Comparison of ENCODE assay signal across 25 mouse cellular contexts in the genomic region with DNA sequence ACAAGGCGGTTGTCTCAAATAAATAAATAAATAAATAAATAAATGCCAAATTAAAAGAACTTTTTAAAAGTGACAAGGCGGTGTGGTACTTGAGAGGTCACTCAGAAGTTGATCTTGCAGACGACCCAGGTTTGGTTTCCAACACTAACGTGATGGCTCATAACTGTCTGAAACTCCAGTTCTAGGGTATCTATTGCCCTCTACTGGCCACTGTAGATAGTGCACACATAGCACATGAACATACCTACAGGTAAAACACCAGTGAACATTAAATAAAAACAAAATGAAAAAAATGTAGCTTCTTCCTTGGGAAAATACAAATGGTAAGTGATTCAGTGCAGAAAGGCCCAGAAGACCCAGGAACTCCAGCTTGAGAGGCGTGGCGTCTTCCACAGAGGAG. TPM values are rescaled to one million over a fixed set of nuclear protein-coding genes. Genes with fewer than 3 reads are reported as not detected.
DNase-seq lines count a peak whose midpoint lies in the region; ATAC-seq and TF ChIP-seq lines count a peak whose summit lies in the region.
"Had no signal": no experiment of that assay in that cellular context is flagged by ENCODE, and none has a peak within 500 bp of the region (broad histone marks: within the 10 kb centered on the region; RNA-seq: fewer than 3 reads in every experiment).

No protein-coding gene starts in this region.

- DNase-seq in layer of hippocampus, adult 2 months (ENCODE audit: low spot score in 2 of 2): no peak
- no peak for DNase-seq in layer of hippocampus, postnatal 10 days (ENCODE audit: low spot score in 2 of 2)
- DNase-seq in 3T3-L1 (ENCODE audit: low read depth, low spot score) (peak; percentile 14), A20 (ENCODE audit: low read depth, low spot score) (peak; percentile 27), R1 (ENCODE audit: low read depth, low spot score) (peak; percentile 70)
- no peak for DNase-seq in cerebellum, adult 2 months
- DNase-seq: adrenal gland, postnatal 25 days; cerebellum, adult 18-20 months; gastrocnemius, postnatal 10 days; heart, adult 11 months; lung, adult 2 months; thymus, postnatal 14 days had no signal

- H3K27ac ChIP-seq in layer of hippocampus, adult 2 months: no peak overlapping the region
- no peak overlapping the region for H3K27ac ChIP-seq in cerebellum, adult 2 months (ENCODE audit: insufficient read depth, low read length)
- H3K27ac ChIP-seq in heart, embryonic 11.5 days (ENCODE audit: low read depth, low read length): no peak overlapping the region
- H3K27ac ChIP-seq: embryonic facial prominence, embryonic 10.5 days; forebrain, embryonic 13.5 days; heart, embryonic 15.5 days; kidney, embryonic 15.5 days; limb, embryonic 13.5 days; midbrain, embryonic 12.5 days; neural tube, embryonic 12.5 days had no signal

- H3K4me1 ChIP-seq in cerebellum, adult 2 months (ENCODE audit: control insufficient read depth, insufficient read depth, low read length): no peaks in the 10 kb centered on the region
- H3K4me1 ChIP-seq in heart, embryonic 11.5 days (ENCODE audit: control insufficient read depth, insufficient read depth, low read length): no peaks in the 10 kb centered on the region
- H3K4me1 ChIP-seq: embryonic facial prominence, embryonic 10.5 days; forebrain, embryonic 13.5 days; heart, embryonic 15.5 days; limb, embryonic 13.5 days; midbrain, embryonic 12.5 days; neural tube, embryonic 12.5 days had no signal

- TF ChIP-seq POLR2A in cerebellum, adult 2 months (IDR thresholded peaks at IDR 0.05; ENCODE audit: borderline replicate concordance, insufficient read depth, low read length): no peak

- 95% methylated on average over 6 of the region's 6 CpGs for WGBS in cerebellum, adult 2 months
- WGBS in heart, embryonic 11.5 days (ENCODE audit: insufficient replicate concordance): 88% methylated on average over 6 of the region's 6 CpGs

- H3K9me3 ChIP-seq in heart, embryonic 11.5 days (replicated peaks; ENCODE audit: control insufficient read depth, low read length): no peaks in the 10 kb centered on the region
- H3K9me3 ChIP-seq: heart, embryonic 15.5 days; kidney, embryonic 15.5 days; midbrain, embryonic 12.5 days; neural tube, embryonic 12.5 days had no signal

- peak; percentile 35 for TF ChIP-seq CTCF in layer of hippocampus, adult 2 months (conservative IDR thresholded peaks at IDR 0.05)
- no peak for TF ChIP-seq CTCF in cerebellum, adult 2 months (IDR thresholded peaks at IDR 0.05; ENCODE audit: borderline replicate concordance, insufficient read depth, low read depth, low read length)

- H3K9ac ChIP-seq in heart, embryonic 11.5 days (ENCODE audit: low read depth, low read length): no peak overlapping the region
- H3K9ac ChIP-seq: forebrain, embryonic 13.5 days; heart, embryonic 15.5 days; kidney, embryonic 15.5 days; limb, embryonic 13.5 days; midbrain, embryonic 12.5 days; neural tube, embryonic 12.5 days had no signal

- H3K36me3 ChIP-seq in heart, embryonic 11.5 days (ENCODE audit: control insufficient read depth, insufficient read depth, low read length): no peaks in the 10 kb centered on the region
- H3K36me3 ChIP-seq: embryonic facial prominence, embryonic 10.5 days; heart, embryonic 15.5 days; kidney, embryonic 15.5 days; limb, embryonic 13.5 days; midbrain, embryonic 12.5 days; neural tube, embryonic 12.5 days had no signal

- H3K4me2 ChIP-seq in heart, embryonic 11.5 days: no peak overlapping the region
- H3K4me2 ChIP-seq: forebrain, embryonic 13.5 days; heart, embryonic 15.5 days; kidney, embryonic 15.5 days; limb, embryonic 13.5 days; midbrain, embryonic 12.5 days; neural tube, embryonic 12.5 days had no signal

- no peak overlapping the region for H3K4me3 ChIP-seq in layer of hippocampus, adult 2 months
- no peak overlapping the region for H3K4me3 ChIP-seq in cerebellum, adult 2 months (replicated peaks; ENCODE audit: insufficient read depth, low read depth, low read length)
- no peak overlapping the region for H3K4me3 ChIP-seq in heart, embryonic 11.5 days (ENCODE audit: low read depth, low read length)
- H3K4me3 ChIP-seq: embryonic facial prominence, embryonic 10.5 days; forebrain, embryonic 13.5 days; heart, embryonic 15.5 days; kidney, embryonic 15.5 days; limb, embryonic 13.5 days; midbrain, embryonic 12.5 days; neural tube, embryonic 12.5 days had no signal

- no peaks in the 10 kb centered on the region for H3K27me3 ChIP-seq in cerebellum, adult 2 months (ENCODE audit: control insufficient read depth, insufficient read depth, low read length)
- no peaks in the 10 kb centered on the region for H3K27me3 ChIP-seq in heart, embryonic 11.5 days (ENCODE audit: control insufficient read depth, insufficient read depth, low read length)
- H3K27me3 ChIP-seq: forebrain, embryonic 13.5 days; heart, embryonic 15.5 days; kidney, embryonic 15.5 days; limb, embryonic 13.5 days; midbrain, embryonic 12.5 days; neural tube, embryonic 12.5 days had no signal

- ATAC-seq in heart, embryonic 11.5 days (replicated peaks; ENCODE audit: insufficient number of reproducible peaks, low FRiP score, low TSS enrichment): no peak
- ATAC-seq: forebrain, embryonic 13.5 days; inflammation-experienced regulatory T-cells, adult 6 months had no signal

RNA-seq across cellular contexts. Expression of a gene that starts 7.3 kb away (rescaled TPM):
- total RNA-seq in layer of hippocampus, adult 2 months (2021): not detected
- not detected for total RNA-seq in layer of hippocampus, postnatal 10 days (2021)
- not detected in 2 replicates for polyA plus RNA-seq in cerebellum, adult 2 months (2012; rRNA removed)
- 2.4 and 11.6 TPM in 2 replicates for polyA plus RNA-seq in heart, embryonic 11.5 days (2014; fragmentation: Nextera tagmentation; extraction: Ambion mirVana)
- total RNA-seq: adrenal gland, postnatal 25 days; common myeloid progenitor, adult 5-6 weeks; hematopoietic stem cell, adult 5-6 weeks; layer of hippocampus, postnatal 25 days; left cerebral cortex, postnatal 14 days had no signal
- polyA plus RNA-seq: embryonic facial prominence, embryonic 10.5 days; inflammation-experienced regulatory T-cells, adult 6 months; midbrain, embryonic 12.5 days had no signal

RNA-seq across cellular contexts. Expression of a gene that starts 24.7 kb away (rescaled TPM):
- total RNA-seq in layer of hippocampus, adult 2 months (2021): not detected
- total RNA-seq in layer of hippocampus, postnatal 10 days (2021): not detected
- polyA plus RNA-seq in cerebellum, adult 2 months (2012; rRNA removed): 0.06 TPM in 1 of 2 replicates, not detected in the other
- polyA plus RNA-seq in heart, embryonic 11.5 days (2014; fragmentation: Nextera tagmentation; extraction: Ambion mirVana): 0.11 TPM in 1 of 2 replicates, not detected in the other
- total RNA-seq: adrenal gland, postnatal 25 days; common myeloid progenitor, adult 5-6 weeks; gastrocnemius, postnatal 10 days; hematopoietic stem cell, adult 5-6 weeks; layer of hippocampus, postnatal 25 days; left cerebral cortex, postnatal 14 days had no signal
- polyA plus RNA-seq: embryonic facial prominence, embryonic 10.5 days; forebrain, embryonic 13.5 days; inflammation-experienced regulatory T-cells, adult 6 months; lung, adult 2 months; midbrain, embryonic 12.5 days; neural tube, embryonic 12.5 days had no signal

Comparison
In these comparisons a context has a peak if more than half of its experiments do, and no peak if none do; other contexts are left out.
1. DNase-seq: peak in 3T3-L1 (single experiment), A20 (single experiment) and R1 (single experiment); none in layer of hippocampus, adult 2 months (0 of 2), layer of hippocampus, postnatal 10 days (0 of 2) and cerebellum, adult 2 months (0 of 2).